Mouse (Mus musculus) kidney, adult 2 months (tissue): ENCODE results near the gene Trim71.

Experiments
- CTCF ChIP-seq: fragments of 200-500 bp; conservative IDR thresholded peaks from 2 replicates; pipeline ENCODE4 v1.5.1; 2011; ENCODE audit warnings: low read depth, mild to moderate bottlenecking, control low read depth, low read length, moderate library complexity, mixed read lengths; ENCODE audit not compliant: insufficient read depth, insufficient read length
- POLR2A ChIP-seq: fragments of 200-500 bp; IDR thresholded peaks from one replicate; pipeline ENCODE4 v1.6.1; 2011; ENCODE audit warnings: low read depth, low read length, control low read depth

DNA sequence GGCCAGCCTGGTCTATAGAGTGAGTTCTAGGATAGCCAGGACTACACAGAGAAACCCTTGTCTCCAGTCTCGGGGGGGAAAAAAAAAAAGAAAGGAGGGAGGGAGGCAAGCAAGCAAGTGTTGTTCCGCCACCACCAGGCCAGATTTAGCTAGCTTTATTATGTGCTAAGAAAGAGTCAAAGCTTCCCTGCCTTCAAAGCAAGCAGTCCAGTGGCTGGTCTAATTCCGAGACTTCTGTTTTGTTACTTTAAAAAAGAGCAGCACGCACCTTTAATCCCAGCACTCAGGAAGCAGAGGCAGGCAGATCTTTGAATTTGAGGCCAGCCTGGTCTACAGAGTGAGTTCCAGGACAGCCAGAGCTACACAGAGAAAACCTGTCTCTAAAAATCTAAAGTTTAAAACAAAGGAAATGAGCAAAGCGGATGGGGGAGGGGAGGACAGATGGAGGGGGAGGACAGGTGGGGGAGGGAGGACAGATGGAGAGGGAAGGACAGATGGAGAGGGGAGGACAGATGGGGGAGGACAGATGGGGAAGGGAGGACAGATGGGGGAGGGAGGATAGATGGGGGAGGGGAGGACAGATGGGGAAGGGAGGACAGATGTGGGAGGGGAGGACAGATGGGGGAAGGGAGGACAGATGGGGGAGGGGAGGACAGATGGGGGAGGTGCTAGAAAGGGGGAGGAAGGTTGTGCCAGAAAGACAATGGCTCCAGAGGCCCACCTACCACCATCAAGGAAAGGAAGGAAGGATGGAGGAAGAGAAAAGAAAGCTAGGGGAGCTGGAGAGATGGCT lies 4.7 kb upstream of the Trim71 start:
- no peak for TF ChIP-seq POLR2A
- TF ChIP-seq CTCF = no peak
